Mouse (Mus musculus): ENCODE results near the gene Rspo4.

DNA sequence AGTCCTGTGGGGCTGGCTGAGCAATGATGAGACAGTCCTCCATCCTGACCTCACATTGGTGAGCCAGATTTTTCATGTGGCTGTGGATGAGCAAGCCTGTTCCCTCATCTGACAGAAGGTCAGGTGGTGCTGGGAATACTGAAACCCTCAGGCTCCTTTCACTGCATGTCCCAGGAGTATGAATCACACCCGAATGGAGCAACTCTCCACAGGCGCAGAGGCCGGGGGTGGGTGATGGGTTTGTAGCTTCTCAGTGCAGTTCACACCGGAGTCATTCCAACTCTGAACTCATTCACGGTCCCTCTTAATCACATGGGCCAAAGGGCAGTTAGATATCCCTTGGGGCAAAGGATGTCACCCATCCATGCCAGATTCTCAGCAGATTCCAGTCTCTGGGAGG lies 71.4 kb downstream of the Rspo4 start:
- no peak for TF ChIP-seq CTCF (conservative IDR thresholded peaks at IDR 0.05; ENCODE audit: low read length)
- no peak for TF ChIP-seq NANOG (IDR thresholded peaks at IDR 0.05; ENCODE audit: borderline replicate concordance, low read length)
